Mouse (Mus musculus) CD4-positive, CD25-positive, alpha-beta regulatory T cell, adult 4 months (primary cell): ENCODE results near the gene Sema4g. TPM values are rescaled to one million over a fixed set of nuclear protein-coding genes. Genes with fewer than 3 reads are reported as not detected.
"Not testable (repeated sequence)": the region's sequence is repeated elsewhere in the genome, so short reads cannot be mapped to it uniquely, and the experiment has no call there.

Experiments
- ATAC-seq: one replicate; pipeline ENCODE4 v1.8.0; 2017
- polyA plus RNA-seq, 2 experiments: library from polyadenylated mRNA; unstranded; fragments of 100-300 nt; shearing (Covaris generic); gene quantifications; one replicate each; pipeline ENCODE4 v1.2.1; 2017

The Sema4g gene
- polyA plus RNA-seq, 2 experiments from 2014 or later: 0.14 to 0.31 TPM

- no peak for ATAC-seq
Measured at GRCm38 (mm10) chr19:45024775-45025174, 35.9 kb downstream of the Sema4g start.

GRCm38 (mm10) chr19:45025937-45026568, 37.2 kb downstream of the Sema4g start:
- no peak for ATAC-seq

- ATAC-seq: no peak
Measured at GRCm38 (mm10) chr19:45026958-45027670, 38.2 kb downstream of the Sema4g start.

GRCm38 (mm10) chr19:45027848-45028247, 38.9 kb downstream of the Sema4g start:
- no peak for ATAC-seq

GRCm38 (mm10) chr19:45028746-45029145, 39.8 kb downstream of the Sema4g start:
- ATAC-seq: no peak

GRCm38 (mm10) chr19:45029571-45029970, 40.7 kb downstream of the Sema4g start:
- ATAC-seq: no peak

GRCm38 (mm10) chr19:45030111-45030510, 41.2 kb downstream of the Sema4g start:
- peak; percentile 36 for ATAC-seq

- peak; percentile 44 for ATAC-seq
Measured at GRCm38 (mm10) chr19:45030746-45031693, 42.1 kb downstream of the Sema4g start.

- peak; percentile 68 for ATAC-seq
Measured at GRCm38 (mm10) chr19:45031780-45032179, 42.9 kb downstream of the Sema4g start.

GRCm38 (mm10) chr19:45032570-45033332, 43.9 kb downstream of the Sema4g start:
- peak; percentile 66 for ATAC-seq

- no peak for ATAC-seq
Measured at GRCm38 (mm10) chr19:45036867-45037266, 48.0 kb downstream of the Sema4g start.

GRCm38 (mm10) chr19:45038198-45038597, 49.3 kb downstream of the Sema4g start:
- ATAC-seq: not testable (repeated sequence)

GRCm38 (mm10) chr19:45040214-45040613, 51.3 kb downstream of the Sema4g start:
- no peak for ATAC-seq

- no peak for ATAC-seq
Measured at GRCm38 (mm10) chr19:45044389-45044927, 55.6 kb downstream of the Sema4g start.

- no peak for ATAC-seq
Measured at GRCm38 (mm10) chr19:45045236-45045635, 56.3 kb downstream of the Sema4g start.

- no peak for ATAC-seq
Measured at GRCm38 (mm10) chr19:45045651-45046050, 56.8 kb downstream of the Sema4g start, which contains the start of gene Pdzd7. TSS of gene Pdzd7 (minus strand) at chr19:45045717.

- ATAC-seq: peak; percentile 36
Measured at GRCm38 (mm10) chr19:45046523-45047321, 57.8 kb downstream of the Sema4g start.

- ATAC-seq: peak; percentile 84
Measured at GRCm38 (mm10) chr19:45047417-45047934, 58.6 kb downstream of the Sema4g start, which contains the start of gene Sfxn3. TSS of gene Sfxn3 (plus strand) at chr19:45047503.

- peak; percentile 78 for ATAC-seq
Measured at GRCm38 (mm10) chr19:45047935-45048643, 59.2 kb downstream of the Sema4g start.
